Mouse (Mus musculus): Measurements from ENCODE around the gene Sec22c.

DNA sequence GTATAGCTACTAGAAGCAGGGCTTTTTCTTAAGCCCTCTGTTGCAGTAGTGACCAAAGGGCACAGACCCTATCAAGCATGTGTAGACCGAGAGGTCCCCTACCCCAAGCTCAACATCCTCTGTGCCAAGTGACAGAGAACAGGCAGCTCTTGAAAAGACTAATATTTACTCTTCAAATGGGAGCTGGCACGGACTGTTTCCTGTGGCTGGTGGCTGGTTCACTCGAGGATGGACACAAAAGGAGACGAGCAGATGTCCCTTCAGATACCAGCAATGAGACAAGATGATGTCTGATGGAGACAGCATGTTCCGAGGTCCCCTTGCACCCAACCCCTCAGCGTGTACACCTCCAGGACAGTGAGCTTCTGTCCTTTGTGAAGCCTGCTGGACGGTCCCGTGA is 27.8 kb downstream of the Sec22c start:
- TF ChIP-seq POLR2A (IDR thresholded peaks at IDR 0.05; ENCODE audit: extremely low read depth, insufficient read depth, low read length) = no peak
- no peak for TF ChIP-seq CTCF (IDR thresholded peaks at IDR 0.05; ENCODE audit: extremely low read depth, insufficient read depth, low read length)
